In the genomic region with DNA sequence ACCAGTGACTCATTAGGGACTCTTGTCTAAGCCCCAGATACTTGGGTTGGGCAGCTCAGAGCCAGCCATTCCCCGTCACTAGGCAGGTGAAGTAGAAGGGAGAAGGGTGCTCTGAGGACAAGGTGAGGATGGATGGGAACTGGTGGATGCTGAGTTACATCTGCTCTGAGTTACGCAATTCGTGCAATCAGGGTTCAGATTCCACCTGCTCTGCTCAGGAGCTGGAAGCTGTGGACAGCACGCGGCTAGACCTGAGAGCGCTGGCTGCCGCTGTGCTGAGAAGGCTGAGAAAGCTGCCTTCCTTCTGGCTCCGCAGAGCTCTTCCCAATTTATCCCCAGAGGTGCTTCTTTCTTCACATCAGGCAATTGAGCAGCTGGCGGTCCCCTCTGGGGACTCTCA, we compare ENCODE assay signal across 19 mouse cellular contexts. TPM values are rescaled to one million over a fixed set of nuclear protein-coding genes. Genes with fewer than 3 reads are reported as not detected.
DNase-seq lines count a peak whose midpoint lies in the region; ATAC-seq and TF ChIP-seq lines count a peak whose summit lies in the region.
"Had no signal": no experiment of that assay in that cellular context is flagged by ENCODE, and none has a peak within 500 bp of the region (broad histone marks: within the 10 kb centered on the region; RNA-seq: fewer than 3 reads in every experiment).

No protein-coding gene starts in this region.

- H3K4me3 ChIP-seq in liver, embryonic 11.5 days (ENCODE audit: low read depth, low read length) = no peak overlapping the region
- no peak overlapping the region for H3K4me3 ChIP-seq in intestine, embryonic 15.5 days (replicated peaks)
- H3K4me3 ChIP-seq in liver, adult 2 months (ENCODE audit: insufficient read depth, low read depth, low read length) = no peak overlapping the region
- no peak overlapping the region for H3K4me3 ChIP-seq in forebrain, embryonic 14.5 days (ENCODE audit: low read depth, low read length)
- H3K4me3 ChIP-seq: embryonic facial prominence, embryonic 12.5 days; heart, embryonic 10.5 days; hindbrain, embryonic 13.5 days had no signal

- peak; percentile 7 for DNase-seq in liver
- no peak for DNase-seq in liver, embryonic 11.5 days (ENCODE audit: low spot score)
- peak; percentile 71 for DNase-seq in liver, adult 2 months (ENCODE audit: extremely low read depth, low read depth, low spot score)
- DNase-seq in forebrain, embryonic 14.5 days (ENCODE audit: low spot score) = no peak
- no peak for DNase-seq in left cerebral cortex, adult 9 months (ENCODE audit: low spot score in 2 of 2)
- DNase-seq: adrenal gland, adult 2 months; adrenal gland, postnatal 25 days; cerebellum, adult 2 months; cerebellum, postnatal 10 days; gastrocnemius, postnatal 10 days; heart, adult 18-20 months; heart, postnatal 10 days; heart, postnatal 4 days had no signal

- TF ChIP-seq CTCF in liver, adult 2 months (IDR thresholded peaks at IDR 0.05; ENCODE audit: low read depth, low read length) = no peak

- no peaks in the 10 kb centered on the region for H3K79me2 ChIP-seq in liver, adult 2 months (ENCODE audit: control insufficient read depth, insufficient read depth, low read length)

- peaks cover 14% of the 10 kb centered on the region for H3K27me3 ChIP-seq in liver, embryonic 11.5 days (replicated peaks; ENCODE audit: control insufficient read depth, insufficient read depth, low read length)
- H3K27me3 ChIP-seq in intestine, embryonic 15.5 days (replicated peaks) = peaks cover 8% of the 10 kb centered on the region; the same call in 1 of the 2 replicates
- H3K27me3 ChIP-seq in liver, adult 2 months (ENCODE audit: control insufficient read depth, insufficient read depth, low read length) = peaks cover 3% of the 10 kb centered on the region; the same call in 1 of the 2 replicates
- H3K27me3 ChIP-seq in forebrain, embryonic 14.5 days (replicated peaks; ENCODE audit: control insufficient read depth, insufficient read depth, low read length) = 0 out of 2 replicates have a peak, but pooled peaks cover 10% of the 10 kb centered on the region
- H3K27me3 ChIP-seq: CH12.LX had no signal

- no peaks in the 10 kb centered on the region for H3K9me3 ChIP-seq in liver, embryonic 11.5 days (ENCODE audit: control insufficient read depth, low read length)
- H3K9me3 ChIP-seq in intestine, embryonic 15.5 days = no peaks in the 10 kb centered on the region
- H3K9me3 ChIP-seq in forebrain, embryonic 14.5 days (replicated peaks; ENCODE audit: control insufficient read depth, low read length) = no peaks in the 10 kb centered on the region
- H3K9me3 ChIP-seq: embryonic facial prominence, embryonic 12.5 days; heart, embryonic 10.5 days; hindbrain, embryonic 13.5 days had no signal

- no peak for ATAC-seq in liver, embryonic 11.5 days (replicated peaks; ENCODE audit: low FRiP score)
- peak; percentile 92 for ATAC-seq in intestine, embryonic 15.5 days
- ATAC-seq in forebrain, embryonic 14.5 days = no peak
- ATAC-seq: forebrain, embryonic 16.5 days had no signal

- no peaks in the 10 kb centered on the region for H3K4me1 ChIP-seq in liver, embryonic 11.5 days (replicated peaks; ENCODE audit: control insufficient read depth, insufficient read depth, low read length)
- H3K4me1 ChIP-seq in intestine, embryonic 15.5 days (replicated peaks) = no peaks in the 10 kb centered on the region
- H3K4me1 ChIP-seq in liver, adult 2 months (ENCODE audit: control insufficient read depth, insufficient read depth, low read length) = no peaks in the 10 kb centered on the region
- no peaks in the 10 kb centered on the region for H3K4me1 ChIP-seq in forebrain, embryonic 14.5 days (ENCODE audit: control insufficient read depth, insufficient read depth, low read length)
- H3K4me1 ChIP-seq: embryonic facial prominence, embryonic 12.5 days; hindbrain, embryonic 13.5 days had no signal

- H3K27ac ChIP-seq in liver, embryonic 11.5 days (ENCODE audit: low read depth, low read length) = no peak overlapping the region
- H3K27ac ChIP-seq in intestine, embryonic 15.5 days = no peak overlapping the region
- no peak overlapping the region for H3K27ac ChIP-seq in liver, adult 2 months (replicated peaks; ENCODE audit: insufficient read depth, low read depth, low read length)
- no peak overlapping the region for H3K27ac ChIP-seq in forebrain, embryonic 14.5 days (ENCODE audit: low read depth, low read length)
- H3K27ac ChIP-seq: embryonic facial prominence, embryonic 12.5 days; heart, embryonic 10.5 days; hindbrain, embryonic 13.5 days had no signal

- no peak overlapping the region for H3K4me2 ChIP-seq in liver, embryonic 11.5 days
- H3K4me2 ChIP-seq in intestine, embryonic 15.5 days (replicated peaks) = no peak overlapping the region
- no peak overlapping the region for H3K4me2 ChIP-seq in forebrain, embryonic 14.5 days (ENCODE audit: low read length)
- H3K4me2 ChIP-seq: embryonic facial prominence, embryonic 12.5 days; hindbrain, embryonic 13.5 days had no signal

- no peak for TF ChIP-seq POLR2A in liver, adult 2 months (IDR thresholded peaks at IDR 0.05; ENCODE audit: extremely low read depth, insufficient read depth, low read length)

- 40% methylated on average over 9 of the region's 9 CpGs for WGBS in liver, embryonic 11.5 days
- WGBS in intestine, embryonic 15.5 days = 48% methylated on average over 9 of the region's 9 CpGs
- WGBS in liver, adult 2 months = 23% methylated on average over 9 of the region's 9 CpGs
- WGBS in forebrain, embryonic 14.5 days = 61% methylated on average over 9 of the region's 9 CpGs

- no peaks in the 10 kb centered on the region for H3K36me3 ChIP-seq in liver, embryonic 11.5 days (ENCODE audit: control insufficient read depth, insufficient read depth, low read length)
- H3K36me3 ChIP-seq in intestine, embryonic 15.5 days = no peaks in the 10 kb centered on the region
- H3K36me3 ChIP-seq in liver, adult 2 months (ENCODE audit: control insufficient read depth, insufficient read depth, low read length) = no peaks in the 10 kb centered on the region
- H3K36me3 ChIP-seq in forebrain, embryonic 14.5 days (ENCODE audit: control insufficient read depth, insufficient read depth, low read length) = no peaks in the 10 kb centered on the region
- H3K36me3 ChIP-seq: embryonic facial prominence, embryonic 12.5 days; heart, embryonic 10.5 days; hindbrain, embryonic 13.5 days had no signal

- no peak overlapping the region for H3K9ac ChIP-seq in liver, embryonic 11.5 days (ENCODE audit: low read depth, low read length)
- no peak overlapping the region for H3K9ac ChIP-seq in intestine, embryonic 15.5 days
- no peak overlapping the region for H3K9ac ChIP-seq in liver, adult 2 months (ENCODE audit: low read depth, low read length)
- no peak overlapping the region for H3K9ac ChIP-seq in forebrain, embryonic 14.5 days (ENCODE audit: low read length)
- H3K9ac ChIP-seq: embryonic facial prominence, embryonic 12.5 days; hindbrain, embryonic 13.5 days had no signal

RNA-seq across cellular contexts. Expression of a gene that starts 34.8 kb away (rescaled TPM):
- 1.5 and 1.7 TPM in 2 replicates for polyA plus RNA-seq in liver, embryonic 11.5 days (2014; fragmentation: Nextera tagmentation; extraction: Ambion mirVana)
- 0.58 and 0.63 TPM in 2 replicates for polyA plus RNA-seq in intestine, embryonic 15.5 days (2015; fragmentation: Nextera tagmentation; extraction: Ambion mirVana)
- 0.18 and 0.20 TPM in 2 replicates for total RNA-seq in liver, adult 2 months (2014; rRNA removed)
- polyA plus RNA-seq in liver, adult 2 months (2012; rRNA removed) = 0.22 and 0.31 TPM in 2 replicates
- 1.4 and 1.5 TPM in 2 replicates for polyA plus RNA-seq in forebrain, embryonic 14.5 days (2014; fragmentation: Nextera tagmentation; extraction: Ambion mirVana)
- total RNA-seq: CH12.LX had no signal

Comparison
In these comparisons a context has a peak if more than half of its experiments do, and no peak if none do; other contexts are left out.
1. DNase-seq: peak in liver (single experiment) and liver, adult 2 months (single experiment); none in liver, embryonic 11.5 days (single experiment), forebrain, embryonic 14.5 days (single experiment) and left cerebral cortex, adult 9 months (0 of 2).